Mouse (Mus musculus) left cerebral cortex, postnatal 36 days (tissue): ENCODE measurements at regions not wholly inside any gene's neighbourhood (a gene's known extent, or its start where the extent isn't known, plus 50 kb on each side); places are given as distances from the start of the nearest gene placed in this dataset.

Experiments
- DNase-seq, 2 experiments: peaks; one replicate each; pipeline ENCODE4 v3.0.0; 2021 to 2022; ENCODE audit warnings: low spot score in 2 of 2, mixed read lengths in 1 of 2
- intact Hi-C: fragments of 180-260 bp; cut with DNase I; formaldehyde crosslinking; loops from one replicate; pipeline ENCODE4 v1.15.1; 2025

DNA sequence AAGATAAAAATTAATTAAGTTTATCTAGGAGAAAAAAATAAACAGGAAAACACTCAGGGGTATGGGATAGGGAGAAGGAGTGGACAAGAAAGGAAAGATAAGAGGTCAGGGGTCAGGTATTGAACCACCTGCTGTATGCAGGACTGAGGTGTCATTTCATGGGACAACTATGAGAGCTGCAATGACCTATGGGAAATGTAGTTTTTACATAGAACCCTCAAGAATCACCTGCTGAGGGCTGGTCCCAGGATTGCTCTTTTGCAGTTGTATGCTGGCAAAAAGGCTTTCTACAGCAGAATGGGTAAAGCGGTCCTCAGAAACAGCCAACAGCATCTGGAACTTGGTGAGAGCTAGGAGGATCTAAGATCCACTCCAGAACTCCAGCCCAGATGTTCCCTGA is 154.0 kb downstream of the Sox4 start:
- DNase-seq: no peak
- intact Hi-C loops: no loop called here

DNA sequence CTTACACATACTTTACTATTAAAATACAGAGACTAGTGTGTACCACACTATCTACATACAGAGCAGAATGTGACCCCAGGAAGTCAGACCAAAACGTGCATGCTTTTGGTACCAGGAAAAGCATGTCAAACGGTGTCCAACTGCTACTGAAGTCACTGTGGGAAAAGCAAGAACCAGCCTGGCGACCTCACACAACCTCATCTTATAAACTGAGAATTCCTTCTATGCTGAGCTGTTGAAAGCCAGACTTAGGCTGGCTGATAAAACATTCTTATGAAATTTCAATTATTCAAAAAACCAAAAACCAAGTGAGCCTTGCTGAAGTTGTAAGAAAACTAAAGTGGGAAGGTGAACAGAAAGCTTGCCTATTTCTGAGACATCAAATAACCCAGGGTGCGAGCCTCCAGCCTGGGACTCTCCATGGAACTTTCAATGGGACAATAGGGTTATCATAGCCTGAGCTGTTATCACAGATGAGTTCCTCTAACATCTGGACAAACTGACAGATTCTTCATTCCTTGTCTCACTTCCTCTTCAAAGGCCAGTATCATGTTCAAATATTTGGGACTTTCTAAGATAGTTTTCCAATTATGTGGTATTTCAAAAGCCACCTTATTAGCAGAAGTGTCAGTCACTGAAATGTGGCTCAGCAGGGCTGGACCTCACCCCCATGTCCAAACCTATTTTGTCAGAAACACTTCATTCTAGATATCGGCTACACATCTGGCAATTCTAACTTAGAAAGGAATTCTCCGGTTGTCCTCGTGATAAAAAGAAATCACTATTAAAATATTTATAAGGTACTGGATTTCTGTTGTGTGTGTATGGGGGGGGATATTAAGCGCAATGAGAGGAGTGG is 155.7 kb downstream of the Sox4 start:
- no peak for DNase-seq
- intact Hi-C loops: no loop called here

DNA sequence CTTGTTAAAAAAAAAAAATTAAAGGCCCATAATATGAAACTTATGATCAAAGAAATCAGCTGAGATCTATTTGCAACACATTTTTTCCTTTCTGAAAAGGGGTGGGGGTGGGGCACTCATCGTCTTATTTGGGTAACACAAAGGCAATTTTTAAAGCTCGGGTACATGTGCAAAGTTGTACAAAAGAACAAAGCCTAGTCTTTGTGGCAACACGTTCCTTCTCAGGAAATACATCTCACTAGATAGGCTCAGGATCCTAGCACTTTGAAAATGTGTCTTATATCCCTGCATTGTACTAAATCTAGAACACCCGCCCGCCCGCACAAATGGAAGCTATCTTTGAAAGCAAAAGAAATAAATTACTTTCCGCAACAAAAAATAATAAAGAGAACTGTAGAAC is 158.2 kb downstream of the Sox4 start:
- intact Hi-C loops: no loop called here
- no peak for DNase-seq

DNA sequence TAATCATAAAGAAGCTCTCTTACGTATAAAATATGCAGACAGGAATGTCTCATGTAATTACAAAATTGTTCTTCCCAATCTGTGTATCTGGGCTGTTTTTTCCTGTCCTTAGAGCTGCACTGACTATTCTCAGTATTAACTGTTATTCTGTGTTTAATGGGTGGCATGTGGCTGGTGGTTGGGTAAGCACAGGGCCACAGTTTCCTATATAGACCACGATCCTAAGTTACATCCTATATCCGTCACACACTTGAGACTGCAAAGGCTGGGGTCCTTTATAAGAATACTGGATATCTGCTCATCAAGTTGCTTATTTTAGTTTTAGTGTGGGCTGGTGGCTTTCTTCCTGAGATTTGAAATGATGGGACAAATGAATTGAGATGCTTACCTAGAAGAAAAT is 159.0 kb downstream of the Sox4 start:
- intact Hi-C loops: no loop called here
- DNase-seq: no peak

DNA sequence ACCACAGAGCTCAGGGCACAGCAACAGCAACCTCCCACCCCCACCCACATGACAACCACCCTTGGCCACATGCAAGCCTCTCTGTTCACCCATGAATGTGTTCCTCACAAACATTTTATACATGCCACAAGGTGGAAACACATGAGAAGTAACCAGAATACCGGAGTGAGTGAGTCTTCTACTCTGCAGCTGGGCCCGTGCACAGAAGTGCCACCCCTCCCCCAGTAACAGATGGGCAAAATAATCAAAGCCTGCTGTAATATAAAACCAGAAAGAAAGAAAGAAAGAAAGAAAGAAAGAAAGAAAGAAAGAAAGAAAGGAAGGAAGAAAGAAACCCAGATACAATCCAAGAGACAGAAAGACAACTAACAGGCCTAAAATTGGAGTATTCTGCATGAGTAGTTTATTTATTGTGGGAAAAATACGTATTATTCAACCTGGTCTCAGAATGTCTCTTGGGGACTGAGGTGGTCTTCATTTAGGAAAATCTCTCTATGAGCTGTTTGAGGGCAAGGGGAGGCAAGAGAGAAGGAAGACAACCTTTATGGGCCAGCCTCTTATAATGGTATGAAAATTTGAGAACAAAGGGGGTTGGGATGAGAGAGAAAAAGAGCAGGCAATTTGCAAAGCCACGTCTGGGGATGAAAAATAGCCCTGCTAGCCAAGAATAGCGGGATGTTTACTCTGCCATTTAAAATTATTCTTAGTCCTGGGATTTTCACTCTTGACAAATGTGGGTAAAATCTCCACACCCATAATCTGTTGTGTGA is 160.2 kb downstream of the Sox4 start:
- intact Hi-C loops: no loop called here
- no peak for DNase-seq

DNA sequence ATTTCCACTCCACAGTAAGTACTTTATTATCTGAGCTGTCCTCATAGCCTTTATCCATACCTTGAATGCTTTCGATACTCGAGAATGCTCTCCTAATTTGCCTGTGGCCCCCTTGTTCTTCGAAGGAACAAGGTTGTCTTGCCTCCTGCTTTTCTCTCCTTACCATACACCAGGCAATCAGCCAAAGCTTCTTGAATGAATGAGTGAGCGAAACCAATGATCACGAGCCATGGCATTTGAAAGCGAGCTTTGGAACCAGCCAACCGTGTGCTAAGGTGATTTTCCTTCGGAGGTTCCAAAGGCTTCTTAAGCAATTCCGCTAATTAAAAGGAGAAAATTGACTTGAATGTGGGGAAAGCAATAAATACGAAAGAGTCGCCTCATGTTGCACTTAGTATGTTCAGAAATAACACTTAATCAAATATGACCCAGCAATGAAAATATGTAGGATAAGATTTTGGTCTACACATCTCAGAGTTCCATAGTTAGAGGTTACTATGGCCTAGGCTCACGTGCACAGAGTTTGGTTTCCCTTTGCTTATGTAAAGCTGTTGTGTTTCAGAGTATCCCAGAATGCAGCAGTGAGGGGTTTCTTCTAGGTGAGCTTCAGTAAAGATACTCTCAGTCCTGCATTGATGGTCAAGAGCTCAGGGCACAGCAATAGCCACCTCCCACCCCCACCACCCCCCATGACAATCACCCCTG is 160.9 kb downstream of the Sox4 start:
- intact Hi-C loops: no loop called here
- DNase-seq: no peak

DNA sequence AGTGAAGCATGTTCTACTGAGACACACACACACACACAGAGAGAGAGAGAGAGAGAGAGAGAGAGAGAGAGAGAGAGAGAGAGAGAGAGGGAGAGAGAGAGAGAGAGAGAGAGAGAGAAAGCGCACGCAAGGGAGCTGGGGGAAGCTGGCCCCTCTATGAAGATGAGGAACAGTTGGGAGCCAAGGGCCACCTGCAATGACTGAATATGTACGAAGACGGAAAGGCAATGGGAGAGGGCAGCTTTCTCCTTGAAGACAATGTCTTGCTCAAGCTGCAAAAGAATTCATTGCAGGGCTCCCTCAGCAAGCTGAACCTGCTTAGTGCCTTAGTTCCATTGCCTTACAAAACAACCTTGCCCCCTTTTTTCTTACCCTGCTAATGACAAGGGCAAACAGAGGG is 163.1 kb downstream of the Sox4 start:
- intact Hi-C loops: no loop called here
- no peak for DNase-seq

DNA sequence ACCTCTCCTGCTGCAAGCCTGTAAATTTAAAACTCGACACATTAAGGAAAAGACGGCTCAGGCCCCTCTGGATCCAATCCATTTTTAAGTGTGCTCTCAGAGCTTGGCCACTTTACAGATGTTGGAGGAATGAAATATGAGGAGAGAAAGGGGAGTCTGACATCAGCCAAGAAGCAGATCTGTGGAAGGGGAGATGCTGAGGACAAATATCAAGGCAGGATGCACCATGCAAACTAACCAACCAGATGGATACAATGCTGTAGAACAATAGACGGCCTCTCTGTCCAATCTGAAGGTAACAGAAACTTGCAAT is 166.2 kb downstream of the Sox4 start:
- DNase-seq: no peak
- intact Hi-C loops: no loop called here

DNA sequence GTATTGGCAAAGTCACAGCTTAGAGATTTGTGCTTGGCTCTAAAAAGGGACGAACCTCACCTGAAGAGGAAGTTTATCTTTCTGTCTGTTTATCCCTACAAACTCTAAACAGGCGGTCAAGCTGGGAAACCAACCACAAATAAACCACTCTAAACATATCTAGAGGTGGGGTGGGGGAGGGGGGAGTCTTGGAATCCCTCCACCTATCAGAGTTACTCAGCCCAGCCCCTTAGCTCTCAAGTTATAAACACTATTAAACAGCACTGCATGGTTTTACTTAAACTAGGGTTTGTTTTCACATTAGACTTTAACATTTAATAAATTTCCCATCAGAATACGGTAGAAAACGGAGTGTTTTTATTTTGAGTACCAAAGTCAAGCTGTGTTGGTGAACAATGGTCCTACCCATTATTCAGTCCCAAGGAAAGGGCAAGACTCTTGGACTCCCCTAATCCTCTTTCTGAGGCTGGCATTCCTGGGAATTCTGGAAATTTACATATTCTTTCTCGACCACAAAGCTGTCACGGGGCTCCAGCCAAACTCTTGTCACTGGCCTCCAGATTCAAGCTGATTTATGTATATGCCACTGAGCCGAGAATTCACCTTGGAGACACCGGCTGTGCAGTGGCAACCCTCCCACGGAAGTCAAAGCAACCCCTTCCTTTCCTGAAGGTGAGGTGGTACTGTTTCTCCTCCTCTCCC is 166.7 kb downstream of the Sox4 start:
- no peak for DNase-seq
- intact Hi-C loops: no loop called here

DNA sequence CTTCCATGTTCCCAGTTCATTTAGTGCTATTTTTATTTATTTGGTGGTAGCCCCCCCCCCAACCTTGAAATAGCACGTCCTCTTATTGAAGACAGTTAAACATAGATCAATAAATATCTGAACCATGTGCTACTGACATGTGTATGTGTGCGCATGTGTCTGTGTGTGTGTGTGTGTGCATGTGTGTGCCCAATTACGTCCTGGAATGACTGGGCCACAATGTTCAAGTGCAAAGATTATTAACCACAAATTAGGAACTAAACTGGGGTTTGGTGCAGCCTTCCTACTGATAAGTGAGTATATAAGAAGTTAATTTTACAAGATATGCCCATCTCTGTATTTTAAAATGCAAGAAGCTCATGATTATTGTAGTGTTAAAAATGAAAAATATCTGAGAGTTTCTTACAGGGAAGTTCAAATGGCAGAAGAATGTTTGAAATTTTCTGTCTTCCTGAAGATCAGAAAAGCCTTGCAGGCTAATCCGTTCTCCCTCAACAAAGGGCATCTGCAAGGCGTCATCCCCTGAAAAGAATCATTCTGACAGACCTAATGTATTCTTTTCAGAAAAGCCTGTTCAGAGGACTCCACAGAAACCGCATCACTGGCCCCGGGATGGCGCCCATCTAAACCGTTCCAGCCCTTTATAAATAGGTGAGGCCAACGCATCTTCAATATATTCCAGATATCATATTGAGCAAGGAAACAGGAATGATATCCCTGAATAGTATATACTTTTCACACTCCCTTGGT is 170.8 kb downstream of the Sox4 start:
- no peak for DNase-seq
- intact Hi-C loops: no loop called here

DNA sequence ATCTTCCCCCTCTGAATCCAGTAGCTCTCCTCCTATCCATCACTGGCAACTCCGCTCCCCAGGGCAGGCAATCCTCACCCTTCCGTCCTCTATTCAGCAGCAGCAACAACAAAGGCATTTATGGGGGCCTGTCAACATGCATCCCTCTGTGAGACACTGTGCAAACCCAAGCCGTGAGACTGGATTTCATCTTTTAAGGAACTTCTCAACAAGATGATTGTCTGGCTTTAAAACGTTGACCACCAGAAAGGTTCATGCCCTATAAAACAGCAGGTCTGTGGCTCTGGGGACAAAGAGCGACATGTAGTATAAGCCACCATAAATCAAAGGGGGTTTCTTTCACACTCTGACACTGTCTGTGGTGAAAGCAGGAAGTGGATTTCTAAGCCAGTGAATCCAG is 171.4 kb downstream of the Sox4 start:
- no peak for DNase-seq
- intact Hi-C loops: no loop called here

DNA sequence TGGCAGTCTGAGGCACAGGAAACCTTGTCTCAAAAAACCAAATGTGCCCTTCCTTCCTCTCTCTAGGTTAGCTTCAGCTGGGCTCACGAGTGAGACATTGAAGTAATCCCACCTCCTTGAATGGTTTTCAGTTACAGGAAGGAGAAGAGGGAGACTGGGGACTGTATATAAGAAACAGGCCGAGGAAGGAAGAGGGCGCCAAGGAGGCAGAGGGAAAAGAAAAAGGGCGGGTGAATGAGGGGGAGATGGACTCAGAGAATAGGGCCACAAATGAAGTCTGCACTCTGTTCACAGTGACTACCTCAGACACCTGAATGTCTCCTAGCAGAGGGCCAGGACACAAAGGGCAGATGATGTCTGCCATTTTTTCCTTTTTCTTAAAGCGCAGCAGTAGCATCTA is 171.9 kb downstream of the Sox4 start:
- no peak for DNase-seq

DNA sequence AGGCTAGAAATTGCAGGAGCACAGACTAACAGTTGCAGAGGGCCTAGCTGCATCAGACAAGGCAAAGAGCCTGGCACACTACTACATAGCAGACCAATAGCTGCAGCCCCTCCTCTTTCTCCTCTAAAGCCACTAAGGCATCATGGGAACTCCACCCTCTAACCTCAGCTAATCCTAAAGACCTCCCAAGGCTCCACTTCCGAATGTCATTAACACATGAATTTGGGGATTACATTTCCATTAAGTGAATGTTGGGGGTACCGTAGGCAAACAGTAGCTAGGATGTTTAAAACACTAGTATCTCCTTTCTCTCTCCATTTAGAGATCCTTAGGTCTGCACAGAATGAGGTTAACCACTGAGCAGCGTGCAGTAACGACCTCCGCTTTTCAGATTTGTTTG is 173.1 kb downstream of the Sox4 start:
- intact Hi-C loops: no loop called here
- DNase-seq: no peak

More for the DNA sequence above, 171.9 kb downstream of the Sox4 start:
- intact Hi-C loops: no loop called here

DNA sequence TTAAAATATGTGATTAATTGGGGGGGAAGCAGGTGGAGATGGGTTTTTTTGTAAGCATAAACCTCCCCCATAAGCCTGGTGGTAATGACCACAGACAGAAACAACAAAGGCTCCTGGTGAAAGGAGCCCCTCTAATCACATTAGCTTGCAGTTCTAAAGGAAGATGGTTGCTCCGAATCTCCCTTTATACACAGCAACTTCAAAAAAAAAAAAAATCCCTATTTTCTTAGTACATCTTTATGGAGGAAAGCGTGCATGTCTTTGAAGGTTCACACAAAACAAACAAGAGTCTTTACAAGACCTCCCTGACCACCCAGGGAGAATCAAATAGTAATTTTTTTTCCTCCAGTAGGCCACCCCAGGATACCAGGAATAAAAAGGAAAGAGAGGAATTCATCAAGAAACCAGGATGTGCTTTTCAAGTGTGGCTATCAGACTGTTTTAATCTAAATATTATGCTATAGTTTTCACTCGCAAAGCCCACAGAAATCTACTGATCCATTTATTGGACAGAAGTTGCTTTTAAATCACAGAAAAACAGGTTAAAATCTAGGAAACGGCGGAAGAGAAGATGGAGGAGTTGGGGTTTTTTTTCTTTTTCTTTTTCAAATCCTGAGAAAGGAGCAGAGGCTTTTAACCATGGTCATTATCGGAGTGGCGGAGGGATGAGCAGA is 178.2 kb downstream of the Sox4 start:
- intact Hi-C loops: no loop called here
- no peak for DNase-seq

DNA sequence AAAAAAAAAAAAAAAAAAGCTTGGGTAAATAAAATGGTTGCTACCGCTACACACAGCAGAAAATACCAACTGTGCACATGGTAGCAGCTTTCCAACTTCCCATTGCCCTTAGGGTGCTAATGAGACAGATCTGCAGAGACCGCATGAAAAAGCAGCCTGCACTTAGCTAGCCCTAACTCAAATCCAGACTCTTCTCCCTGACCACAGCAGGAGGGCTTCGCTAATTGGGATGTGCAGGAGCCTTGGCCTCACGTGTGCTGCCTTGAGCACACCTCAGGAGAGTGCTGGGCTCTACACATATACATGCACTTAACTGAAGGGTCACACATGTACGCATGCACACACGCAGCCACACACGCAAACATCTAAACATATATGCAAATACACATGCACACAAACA is 178.9 kb downstream of the Sox4 start:
- intact Hi-C loops: no loop called here
- DNase-seq: no peak

DNA sequence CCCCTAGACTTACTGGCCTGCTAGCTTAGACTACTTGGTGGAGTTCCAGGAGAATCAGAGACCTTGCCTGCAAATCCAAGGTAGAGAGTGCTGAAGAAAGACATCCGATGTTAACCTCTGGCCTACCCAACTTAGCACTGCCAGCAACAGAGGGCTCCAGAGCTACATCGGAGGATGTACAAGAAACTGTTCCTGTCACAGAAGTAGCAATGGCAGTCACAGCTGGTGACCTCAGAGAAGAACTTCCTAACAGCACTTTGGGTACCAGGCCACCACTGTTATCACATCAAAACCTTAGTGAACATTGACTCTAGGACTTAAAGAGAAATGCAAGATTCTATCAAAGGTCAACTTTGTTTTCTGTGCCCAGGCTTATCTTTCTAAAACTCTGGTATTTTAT is 180.0 kb downstream of the Sox4 start:
- intact Hi-C loops: no loop called here
- DNase-seq: no peak

DNA sequence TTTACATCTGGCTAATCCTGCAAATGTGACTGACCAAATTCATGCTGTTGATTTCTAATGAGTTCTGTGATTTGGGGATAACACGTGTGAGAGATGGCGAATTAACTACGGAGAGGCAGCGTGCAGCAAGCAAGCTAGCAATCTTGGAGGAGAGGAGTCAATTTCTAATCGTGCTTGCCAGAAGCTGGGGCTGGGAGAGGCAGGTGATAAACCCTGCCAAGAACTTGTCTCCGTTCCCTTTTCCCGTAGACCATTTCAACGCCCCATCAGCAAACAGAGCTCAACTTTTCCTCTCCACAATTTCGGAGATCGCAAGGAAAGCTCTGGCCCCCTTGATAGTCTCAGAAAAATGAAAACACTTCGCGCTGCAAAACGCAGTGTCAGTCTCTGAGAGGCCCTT is 183.0 kb downstream of the Sox4 start:
- intact Hi-C loops: no loop called here
- no peak for DNase-seq

DNA sequence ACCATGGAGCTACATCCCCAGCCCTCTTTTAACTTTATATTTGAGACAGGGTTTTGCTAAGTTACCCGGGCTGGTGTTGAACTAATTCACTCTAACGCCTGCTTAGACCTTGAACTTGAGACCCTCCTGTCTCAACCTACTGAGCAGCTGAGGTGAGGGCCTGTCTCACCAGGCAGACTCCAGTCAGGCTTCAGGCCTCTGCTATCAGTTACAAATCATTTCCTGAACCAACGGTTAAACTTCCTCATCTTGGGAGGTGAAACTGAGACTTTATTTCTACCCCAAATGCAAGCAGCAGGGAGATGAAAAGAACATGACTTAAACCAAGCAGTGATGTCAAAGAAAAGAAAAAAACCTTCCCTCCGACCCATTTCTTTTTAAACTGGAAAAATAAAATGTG is 183.5 kb downstream of the Sox4 start:
- intact Hi-C loops: no loop called here
- no peak for DNase-seq
